In the genomic region with DNA sequence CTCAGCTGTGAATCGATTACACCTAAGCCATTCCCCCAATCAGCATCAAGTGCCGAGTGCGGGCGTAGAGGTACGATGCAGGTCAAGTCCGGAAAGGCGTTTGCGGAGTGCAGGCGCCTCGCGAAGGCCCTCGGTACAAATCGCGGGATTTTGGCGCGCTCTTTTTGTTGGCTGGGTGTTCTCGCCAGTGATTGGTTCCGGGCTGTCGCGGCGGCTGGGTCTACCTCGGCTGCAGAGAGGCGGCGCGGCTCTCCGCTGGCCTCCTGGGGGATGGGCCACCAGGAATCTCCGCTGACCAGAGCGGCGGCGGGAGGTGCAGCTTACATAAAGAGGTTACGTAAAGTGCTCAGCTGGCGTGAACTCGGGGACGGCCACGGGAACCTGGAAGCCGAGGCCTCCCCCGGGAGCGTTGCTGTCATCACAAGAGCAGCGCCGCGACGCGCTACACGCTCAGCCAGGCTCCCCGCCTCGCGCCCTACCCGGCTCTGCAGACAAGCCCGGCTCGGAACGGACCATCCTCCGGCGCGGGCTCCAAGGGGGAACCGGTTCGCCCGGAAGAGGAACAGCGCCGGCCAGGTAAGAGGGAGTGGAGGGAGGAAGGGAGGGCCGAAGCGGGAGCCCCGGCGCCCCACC, we compare ENCODE assay signal across 7 mouse cellular contexts. TPM values are rescaled to one million over a fixed set of nuclear protein-coding genes. Genes with fewer than 3 reads are reported as not detected.
A peak's percentile ranks its signal among the peaks of the same experiment; 100 is the strongest.
DNase-seq lines count a peak whose midpoint lies in the region; ATAC-seq and TF ChIP-seq lines count a peak whose summit lies in the region.

Gene Stk35 (plus strand): TSS at position 247 of the 633 bp plus-strand sequence.

- H3K27me3 ChIP-seq in embryonic facial prominence, embryonic 12.5 days, result no peaks in the 10 kb centered on the region
- no peaks in the 10 kb centered on the region for H3K27me3 ChIP-seq in heart, adult 2 months (ENCODE audit: control insufficient read depth, insufficient read depth, low read length)
- H3K27me3 ChIP-seq in limb, embryonic 13.5 days, result no peaks in the 10 kb centered on the region
- H3K27me3 ChIP-seq in midbrain, embryonic 16.5 days (ENCODE audit: control insufficient read depth, insufficient read depth, low read depth, low read length), result no peaks in the 10 kb centered on the region

- H3K79me2 ChIP-seq in heart, adult 2 months (replicated peaks; ENCODE audit: control insufficient read depth, insufficient read depth, low read length), result peaks cover 2% of the 10 kb centered on the region; the same call in 1 of the 2 replicates

- WGBS in embryonic facial prominence, embryonic 12.5 days, result under 1% methylated on average over 63 of the region's 63 CpGs
- WGBS in heart, adult 2 months, result under 1% methylated on average over 63 of the region's 63 CpGs
- WGBS in limb, embryonic 13.5 days, result under 1% methylated on average over 57 of the region's 63 CpGs
- WGBS in midbrain, embryonic 16.5 days, result 0% methylated on average over 61 of the region's 63 CpGs

- intact Hi-C loops in heart, adult 2 months (cut with DNase I), result loop anchor here (1.0 to 10.0 kb wide), 3 partner anchors 73 to 377 kb away; partner anchors contain the start of genes Sirpa and Snrpb

- no peaks in the 10 kb centered on the region for H3K9me3 ChIP-seq in embryonic facial prominence, embryonic 12.5 days
- no peaks in the 10 kb centered on the region for H3K9me3 ChIP-seq in limb, embryonic 13.5 days
- no peaks in the 10 kb centered on the region for H3K9me3 ChIP-seq in midbrain, embryonic 16.5 days (replicated peaks; ENCODE audit: control insufficient read depth, low read length, poor library complexity, severe bottlenecking)

- peak; percentile 61 for TF ChIP-seq CTCF in heart, adult 2 months (IDR thresholded peaks at IDR 0.05)

- peak within 1 kb of the TSS; percentile 74 for H3K4me2 ChIP-seq in embryonic facial prominence, embryonic 12.5 days (replicated peaks)
- peak within 1 kb of the TSS; percentile 93 for H3K4me2 ChIP-seq in limb, embryonic 13.5 days (replicated peaks)
- peak within 1 kb of the TSS; percentile 74 for H3K4me2 ChIP-seq in midbrain, embryonic 16.5 days (ENCODE audit: low read length)

- peak; percentile 71; the same call in 1 of the 2 replicates for TF ChIP-seq EP300 in heart, adult 2 months (IDR thresholded peaks at IDR 0.05; ENCODE audit: insufficient read depth, low read depth, low read length)

- peak; percentile 83 for ATAC-seq in embryonic facial prominence, embryonic 12.5 days (ENCODE audit: insufficient number of reproducible peaks, insufficient read depth, low FRiP score, low TSS enrichment)
- ATAC-seq in limb, embryonic 13.5 days (ENCODE audit: low FRiP score, low read depth), result peak; percentile 89
- peak; percentile 92 for ATAC-seq in midbrain, embryonic 16.5 days

- peak within 1 kb of the TSS; percentile 93 for H3K9ac ChIP-seq in embryonic facial prominence, embryonic 12.5 days
- H3K9ac ChIP-seq in heart, adult 2 months (ENCODE audit: low read depth, low read length), result peak within 1 kb of the TSS; percentile 98
- H3K9ac ChIP-seq in limb, embryonic 13.5 days, result peak within 1 kb of the TSS; percentile 95
- H3K9ac ChIP-seq in midbrain, embryonic 16.5 days (ENCODE audit: low read depth, low read length), result peak within 1 kb of the TSS; percentile 97

- H3K27ac ChIP-seq in embryonic facial prominence, embryonic 12.5 days, result peak within 1 kb of the TSS; percentile 97
- peak within 1 kb of the TSS; percentile 97 for H3K27ac ChIP-seq in heart, adult 2 months
- H3K27ac ChIP-seq in limb, embryonic 13.5 days, result peak within 1 kb of the TSS; percentile 96
- H3K27ac ChIP-seq in midbrain, embryonic 16.5 days (ENCODE audit: low read length), result peak within 1 kb of the TSS; percentile 96

- TF ChIP-seq POLR2A in heart, adult 2 months (IDR thresholded peaks at IDR 0.05; ENCODE audit: insufficient read depth, low read depth, low read length), result peak; percentile 70

- peak; percentile 91 for DNase-seq in adrenal gland, postnatal 25 days
- peak; percentile 88 to 93 for DNase-seq in heart, adult 2 months
- peak; percentile 94 to 95 for DNase-seq in kidney, adult 8-10 months
- peak; percentile 76 to 85 for DNase-seq in spleen, postnatal 10 days (ENCODE audit: low spot score in 2 of 2)

- peak within 1 kb of the TSS; percentile 95 for H3K4me3 ChIP-seq in embryonic facial prominence, embryonic 12.5 days
- peak within 1 kb of the TSS; percentile 92 for H3K4me3 ChIP-seq in heart, adult 2 months
- peak within 1 kb of the TSS; percentile 95 for H3K4me3 ChIP-seq in limb, embryonic 13.5 days
- peak within 1 kb of the TSS; percentile 96 for H3K4me3 ChIP-seq in midbrain, embryonic 16.5 days (ENCODE audit: low read depth, low read length)

- peaks cover 19% of the 10 kb centered on the region for H3K4me1 ChIP-seq in embryonic facial prominence, embryonic 12.5 days
- peaks cover 5% of the 10 kb centered on the region for H3K4me1 ChIP-seq in heart, adult 2 months (ENCODE audit: control insufficient read depth, insufficient read depth, low read length)
- H3K4me1 ChIP-seq in limb, embryonic 13.5 days, result peaks cover 37% of the 10 kb centered on the region
- H3K4me1 ChIP-seq in midbrain, embryonic 16.5 days (ENCODE audit: control insufficient read depth, insufficient read depth, low read length), result peaks cover 31% of the 10 kb centered on the region

- H3K36me3 ChIP-seq in embryonic facial prominence, embryonic 12.5 days, result peaks cover 7% of the 10 kb centered on the region
- peaks cover 24% of the 10 kb centered on the region for H3K36me3 ChIP-seq in heart, adult 2 months (ENCODE audit: control insufficient read depth, insufficient read depth, low read length)
- H3K36me3 ChIP-seq in limb, embryonic 13.5 days, result peaks cover 16% of the 10 kb centered on the region; the same call in 1 of the 2 replicates
- no peaks in the 10 kb centered on the region for H3K36me3 ChIP-seq in midbrain, embryonic 16.5 days (ENCODE audit: control insufficient read depth, insufficient read depth, low read length)

RNA-seq across cellular contexts. Expression of gene Stk35, which starts in this region (rescaled TPM):
- 25.9 and 31.7 TPM in 2 replicates for total RNA-seq in adrenal gland, postnatal 25 days (2021)
- 19.2 and 21.4 TPM in 2 replicates for polyA plus RNA-seq in embryonic facial prominence, embryonic 12.5 days (2016; fragmentation: Nextera tagmentation; extraction: Ambion mirVana)
- 10 to 100 TPM; 10.9 to 18.4 TPM for total RNA-seq in heart, adult 2 months (2021)
- polyA plus RNA-seq in heart, adult 2 months (2012; rRNA removed), result 11.2 and 17.8 TPM in 2 replicates
- 10.1 and 10.3 TPM in 2 replicates for polyA plus RNA-seq in limb, embryonic 13.5 days (2015; fragmentation: Nextera tagmentation; extraction: Ambion mirVana)
- 6.4 and 8.0 TPM in 2 replicates for polyA plus RNA-seq in midbrain, embryonic 16.5 days (2015; fragmentation: Nextera tagmentation; extraction: Ambion mirVana)

Comparison
In these comparisons a context has a peak if more than half of its experiments do, and no peak if none do; other contexts are left out.
1. Peak in every context shown above with its lines: DNase-seq, ATAC-seq, H3K4me3 ChIP-seq and H3K27ac ChIP-seq.